Mouse (Mus musculus) megakaryocyte-erythroid progenitor cell, adult 5-6 weeks (primary cell): ENCODE data around the gene Pole4. TPM values are rescaled to one million over a fixed set of nuclear protein-coding genes. Genes with fewer than 3 reads are reported as not detected.
"Not testable (repeated sequence)": the region's sequence is repeated elsewhere in the genome, so short reads cannot be mapped to it uniquely, and the experiment has no call there.

Experiments
- ATAC-seq: replicated peaks from 2 replicates; pipeline ENCODE4 v1.8.0; 2016; ENCODE audit warnings: mild to moderate bottlenecking, inconsistent platforms; ENCODE audit not compliant: severe bottlenecking, poor library complexity, low FRiP score, low TSS enrichment
- total RNA-seq, 2 experiments: library from RNA; stranded (forward) in 1 of 2; stranded (reverse) in 1 of 2; fragments of 200-1000, 215-1000 nt in 1 of 2; fragments of >200 nt in 1 of 2; fragmentation: Nextera tagmentation in 1 of 2; gene quantifications; 2 replicates each; pipeline ENCODE4 v1.2.3; 2014 to 2017

The Pole4 gene
- total RNA-seq, 2 experiments from 2014 or later = 38.8 to 66.7 TPM

DNA sequence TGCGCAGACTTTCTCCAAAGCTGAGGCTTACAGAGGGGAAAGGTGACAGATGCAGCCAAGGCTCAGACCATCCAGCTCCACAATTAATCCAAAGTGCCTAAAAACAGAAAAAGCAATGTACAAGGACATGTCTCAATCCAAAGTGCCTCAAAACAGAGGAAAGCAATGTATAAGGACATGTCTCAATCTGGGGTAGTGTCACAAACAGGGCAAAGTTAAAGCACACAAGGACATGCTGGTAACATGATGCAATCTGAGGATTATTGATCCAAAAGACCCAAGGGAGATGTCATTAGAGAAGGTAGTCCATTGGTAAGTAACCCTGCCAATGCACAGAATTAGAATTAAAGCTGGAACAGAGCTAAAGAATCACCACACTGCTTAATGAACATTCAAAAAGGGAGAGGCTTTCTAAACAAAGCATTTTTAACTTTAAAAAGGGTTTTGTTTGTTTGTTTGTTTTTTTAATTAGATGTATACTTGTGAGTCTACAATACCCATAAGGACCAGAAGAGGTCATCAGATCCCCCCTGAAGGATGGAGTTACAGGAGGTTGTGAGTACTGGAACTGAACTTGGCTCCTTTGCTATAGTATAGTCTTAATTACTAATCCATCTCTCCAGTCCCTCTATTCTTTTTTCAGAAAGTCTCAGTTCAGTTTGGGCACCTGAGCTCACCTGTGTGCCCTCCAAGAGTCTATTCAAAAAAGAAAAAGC is 57.1 kb downstream of the Pole4 start:
- ATAC-seq = no peak

DNA sequence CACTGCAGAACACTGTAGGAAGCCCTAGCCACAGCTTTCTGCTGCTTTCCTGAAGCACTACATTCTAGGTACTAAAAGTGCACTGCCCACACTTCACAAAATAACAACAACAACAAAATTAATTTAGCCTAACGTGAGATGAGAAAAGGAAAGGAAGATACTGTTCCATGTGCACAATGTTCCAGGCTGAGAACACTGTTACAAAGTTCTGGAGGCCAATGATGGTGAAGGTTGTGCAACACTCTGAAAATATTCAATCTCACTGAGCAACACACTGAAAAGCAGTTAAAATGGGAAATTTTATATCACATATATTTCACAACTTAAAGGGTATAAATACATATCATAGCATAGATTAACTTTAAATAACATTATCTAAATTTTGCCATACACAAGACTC is 58.2 kb downstream of the Pole4 start:
- ATAC-seq = no peak

DNA sequence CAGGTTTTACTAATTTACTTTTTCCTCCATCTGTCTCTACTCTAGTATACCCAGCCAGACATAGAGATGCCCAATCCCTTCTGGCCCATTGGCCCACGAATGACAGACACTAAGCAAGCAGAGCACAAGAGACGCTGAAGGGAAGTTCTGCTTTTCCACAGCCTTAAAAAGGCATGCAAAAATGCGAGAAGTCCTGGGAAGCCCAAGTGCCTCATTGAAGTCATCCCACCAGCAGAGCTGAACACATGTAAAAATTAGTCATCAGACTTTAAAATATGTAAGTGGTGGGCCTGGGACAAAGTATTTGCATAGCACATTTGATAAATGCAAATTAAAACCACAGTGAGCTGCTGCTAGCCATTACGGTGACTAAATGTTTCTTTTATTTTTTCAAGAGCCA is 65.1 kb downstream of the Pole4 start:
- ATAC-seq = no peak

DNA sequence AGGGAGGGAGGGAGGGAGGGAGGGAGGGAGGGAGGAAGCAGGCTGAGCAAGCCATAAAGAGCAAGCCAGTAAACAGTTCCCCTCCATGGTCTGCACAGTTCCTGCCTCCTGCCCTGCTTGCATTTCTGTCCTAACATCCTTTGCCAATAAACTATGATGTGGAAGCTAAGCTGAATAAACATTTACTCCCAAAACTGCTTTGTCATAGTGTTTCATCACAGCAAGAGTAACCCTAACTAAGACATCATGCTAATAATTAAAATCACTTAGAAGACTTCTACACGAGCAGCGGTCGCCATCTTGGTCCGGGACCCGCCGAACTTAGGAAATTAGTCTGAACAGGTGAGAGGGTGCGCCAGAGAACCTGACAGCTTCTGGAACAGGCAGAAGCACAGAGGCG is 79.8 kb downstream of the Pole4 start:
- ATAC-seq = not testable (repeated sequence)

DNA sequence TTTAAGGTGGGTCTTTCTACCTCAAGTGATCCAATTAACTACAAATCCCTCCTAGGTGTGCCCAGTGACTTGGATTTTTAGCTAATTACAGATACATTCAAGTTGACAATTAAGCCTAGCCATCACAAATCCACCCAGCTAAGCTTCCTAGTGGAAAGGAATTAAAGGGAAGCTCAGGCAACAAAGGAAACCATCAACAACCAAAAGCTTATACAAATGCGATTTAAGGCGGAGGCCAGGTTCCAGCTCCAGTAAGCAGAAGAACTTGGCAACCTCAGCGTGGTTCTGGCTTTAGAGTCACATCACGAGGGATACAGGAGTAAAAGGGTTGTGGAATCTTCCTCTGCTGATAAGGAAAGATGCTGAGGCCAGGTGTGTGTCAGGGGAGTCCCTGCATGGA is 92.0 kb downstream of the Pole4 start:
- ATAC-seq = no peak

DNA sequence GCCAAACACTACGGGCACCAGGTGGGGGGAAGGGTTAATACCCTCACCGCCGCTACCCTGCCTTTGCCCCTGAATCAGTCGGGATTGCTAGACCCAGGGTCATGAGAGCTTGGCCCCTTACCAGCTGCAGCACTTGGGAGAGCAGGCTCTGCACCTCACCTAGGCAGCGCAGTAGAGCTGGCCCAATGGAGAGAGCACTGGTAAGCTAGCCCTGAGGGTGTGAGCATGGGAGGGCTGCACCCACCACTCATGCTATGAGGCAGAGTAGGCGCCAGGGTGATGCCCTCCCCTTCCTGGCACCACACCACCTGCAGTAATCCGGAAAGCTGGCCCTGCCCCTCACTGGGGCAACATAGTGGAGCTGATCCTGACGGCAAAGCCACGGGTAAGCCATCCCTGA is 94.1 kb downstream of the Pole4 start:
- no peak for ATAC-seq

DNA sequence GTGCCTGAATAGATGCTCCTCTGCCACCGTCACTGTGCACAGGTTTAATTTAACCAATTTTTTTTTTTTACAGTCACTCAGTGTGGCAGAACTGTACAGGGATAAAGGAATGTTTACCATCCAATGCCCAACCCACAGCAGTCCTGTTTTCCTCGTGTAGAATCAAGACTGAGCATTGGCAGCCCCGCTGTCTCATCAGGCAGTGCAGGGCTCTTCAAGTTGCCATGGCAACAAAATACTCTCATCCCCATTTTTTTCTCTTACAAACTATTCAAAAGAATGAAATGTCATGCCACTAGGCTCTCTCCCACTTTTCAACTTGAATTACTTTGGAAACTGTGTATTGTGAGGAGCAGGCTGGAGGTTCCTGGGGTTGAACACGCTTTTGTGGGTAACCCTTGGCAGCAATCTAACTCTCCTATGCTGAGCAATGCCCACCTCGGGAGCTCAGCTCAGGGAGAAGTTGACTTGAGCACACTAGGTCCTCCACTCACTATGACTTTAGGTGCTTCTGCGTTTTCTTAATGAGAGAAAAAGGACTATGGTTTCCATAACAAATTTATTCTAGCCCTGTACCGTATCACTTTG is 95.7 kb downstream of the Pole4 start:
- no peak for ATAC-seq

DNA sequence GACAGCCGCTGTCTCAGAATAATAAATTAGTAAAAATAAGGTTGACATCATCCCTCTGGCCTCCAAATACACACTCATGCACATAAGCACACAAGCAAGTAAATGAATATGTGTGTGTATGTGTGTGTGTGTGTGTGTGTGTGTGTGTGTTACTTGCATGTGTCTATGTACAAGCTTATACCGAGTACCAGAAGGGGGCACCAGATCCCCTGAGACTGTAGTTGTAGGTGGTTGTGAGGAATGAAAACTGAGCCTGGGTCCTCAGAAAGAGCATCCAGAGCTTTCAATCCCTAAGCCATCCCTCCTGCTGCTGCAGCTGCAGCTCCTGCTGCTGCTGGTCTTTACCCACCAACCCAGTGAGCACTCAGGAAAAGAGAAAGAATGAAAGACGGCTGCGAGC is 96.4 kb downstream of the Pole4 start:
- no peak for ATAC-seq

DNA sequence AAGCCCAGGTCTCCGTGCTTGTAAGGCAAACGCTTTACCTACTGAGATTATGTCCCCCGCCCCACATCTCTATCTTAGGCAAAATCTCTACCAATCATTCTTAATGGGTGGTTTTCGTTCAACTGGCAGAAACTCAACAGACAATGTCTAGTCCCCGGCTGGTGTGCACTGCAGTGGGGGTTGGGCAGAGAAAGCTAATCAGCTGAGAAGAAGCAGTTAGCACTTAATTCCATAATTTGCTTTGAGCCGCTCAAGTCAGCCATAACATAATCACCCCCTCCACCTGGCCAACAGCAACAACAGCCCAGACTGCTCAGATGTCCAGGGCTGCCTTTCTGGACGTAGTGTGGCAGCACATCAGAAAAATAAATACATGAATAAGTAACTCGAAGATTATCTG is 100.4 kb downstream of the Pole4 start:
- no peak for ATAC-seq

DNA sequence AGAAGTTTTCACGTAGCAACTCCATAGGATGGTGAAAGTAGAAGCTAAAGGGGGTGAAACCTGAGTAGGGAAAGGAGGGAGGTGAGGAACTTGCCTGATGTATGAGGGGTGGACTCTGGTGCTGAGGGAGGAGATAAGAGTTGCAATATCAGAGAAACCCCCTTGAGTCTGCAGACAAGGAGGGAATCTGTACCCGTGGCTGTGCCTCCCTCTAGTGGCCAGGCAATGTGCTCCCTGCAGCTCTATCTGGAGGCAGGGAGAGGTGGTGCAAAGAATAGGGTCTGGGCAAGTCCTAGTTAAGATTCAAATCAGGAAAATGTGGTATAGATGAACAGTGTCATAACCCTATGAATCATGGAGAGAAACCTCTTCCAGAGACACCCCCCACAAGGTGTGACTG is 101.5 kb downstream of the Pole4 start:
- peak; percentile 68 for ATAC-seq

DNA sequence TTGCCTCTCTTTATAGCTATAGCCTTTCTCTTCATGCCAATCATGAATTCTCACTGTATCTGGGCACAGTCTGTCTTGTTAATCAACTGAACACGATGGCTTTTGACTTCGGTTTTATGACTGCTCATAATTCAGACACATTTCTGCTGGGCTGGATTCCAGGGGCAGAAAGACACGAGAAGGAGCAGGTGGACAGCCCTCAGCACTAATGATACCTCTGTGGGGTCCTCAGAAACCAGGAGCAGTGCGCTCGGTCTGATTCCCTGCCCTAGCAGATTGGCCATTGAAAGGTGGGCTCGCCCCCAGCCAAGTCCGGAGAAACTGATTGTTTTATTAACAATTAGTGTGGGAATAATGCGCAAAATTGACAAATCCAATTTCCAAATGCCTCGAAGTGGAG is 101.9 kb downstream of the Pole4 start:
- no peak for ATAC-seq

DNA sequence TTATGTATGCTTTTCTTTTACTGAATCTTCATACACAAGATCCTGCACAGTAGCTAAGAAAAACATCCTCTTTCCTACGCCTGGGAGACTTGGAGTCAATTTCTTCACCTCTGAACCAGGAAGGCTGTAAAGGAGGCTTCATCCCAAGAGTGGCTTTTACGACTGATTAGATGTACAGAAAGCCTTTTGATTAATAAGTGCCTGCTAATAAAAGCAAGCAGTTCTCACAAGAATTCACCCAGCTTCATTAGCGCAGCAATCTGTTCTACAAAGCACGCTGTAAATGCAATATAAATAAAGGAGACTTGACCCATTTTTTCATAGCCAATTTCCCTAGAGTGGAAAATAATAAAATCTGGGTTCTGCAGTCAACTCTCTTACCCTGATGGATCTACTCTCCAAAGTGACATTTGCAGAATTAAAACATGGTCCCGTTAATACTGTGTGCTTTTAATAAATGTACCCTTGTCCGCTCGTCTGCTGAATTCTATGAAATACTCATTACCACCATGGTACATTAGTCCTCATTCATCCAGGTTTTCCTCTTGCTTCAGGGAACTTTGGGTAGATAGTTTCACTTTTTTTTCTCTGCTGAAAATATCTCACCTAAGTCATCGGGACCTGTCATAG is 109.6 kb downstream of the Pole4 start:
- ATAC-seq = no peak

DNA sequence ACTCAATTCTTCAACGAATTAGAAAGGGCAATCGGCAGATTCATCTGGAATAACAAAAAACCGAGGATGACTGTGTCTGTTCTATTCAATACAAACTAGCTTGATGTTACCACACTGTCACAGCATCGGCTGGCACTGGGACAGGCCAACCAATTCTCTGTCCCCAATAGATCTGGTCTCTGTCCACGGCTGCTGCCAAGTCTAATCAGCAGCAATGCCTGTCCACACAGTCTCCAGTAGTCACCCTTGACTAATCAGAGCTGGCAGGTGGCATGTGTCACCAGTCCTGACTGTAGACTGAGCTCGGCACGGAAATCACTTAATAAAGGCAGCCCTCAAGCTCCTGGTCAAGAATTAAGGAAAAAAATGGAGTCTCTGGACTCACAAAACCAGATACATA is 115.8 kb downstream of the Pole4 start:
- ATAC-seq = no peak

DNA sequence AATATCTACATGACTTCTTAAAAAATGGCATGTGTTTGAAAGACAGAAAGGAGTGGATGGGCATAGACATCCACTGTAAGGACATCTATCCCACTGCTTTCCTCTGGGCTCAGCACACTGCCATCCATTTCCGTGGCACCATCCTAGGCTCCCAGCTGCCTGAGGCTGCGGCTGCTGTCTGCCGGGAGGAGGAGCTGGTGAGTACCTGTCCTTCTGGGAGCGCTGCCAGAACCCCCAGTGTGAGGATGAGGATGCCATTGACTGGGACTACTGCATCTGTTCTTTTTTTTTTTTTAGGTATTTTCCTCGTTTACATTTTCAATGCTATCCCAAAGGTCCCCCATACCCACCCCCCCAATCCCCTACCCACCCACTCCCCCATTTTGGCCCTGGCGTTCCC is 119.8 kb downstream of the Pole4 start:
- no peak for ATAC-seq

DNA sequence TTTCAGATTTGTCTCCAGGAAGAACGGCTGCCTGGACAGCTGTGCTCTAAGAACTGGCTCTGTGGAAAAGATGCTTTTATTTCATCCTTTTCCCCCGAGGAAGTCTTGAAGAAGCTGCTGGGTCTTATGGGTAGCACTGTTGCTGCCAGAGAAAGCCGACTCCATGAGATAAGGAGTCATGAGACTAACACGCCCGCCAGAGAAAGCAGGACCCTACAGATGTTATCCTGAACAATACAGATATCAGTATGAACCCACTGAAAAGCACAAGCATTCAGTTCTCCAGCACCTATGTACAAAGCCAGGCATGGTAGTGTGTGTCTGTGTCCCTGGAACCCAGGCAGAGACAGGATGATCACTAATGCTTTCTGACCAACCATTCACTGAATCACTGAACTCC is 129.7 kb downstream of the Pole4 start:
- no peak for ATAC-seq

Other genes with a start within 250 kb of the Pole4 start
- 1.4 and 6.8 TPM in 2 replicates for gene Hk2, start 69.1 kb upstream of the Pole4 start, total RNA-seq (2014; fragmentation: Nextera tagmentation)
- gene Hk2, start 69.1 kb upstream of the Pole4 start, total RNA-seq (2017) = 6.5 and 10.6 TPM in 2 replicates
- not detected in 2 replicates for gene Sema4f, start 234.4 kb upstream of the Pole4 start, total RNA-seq (2014; fragmentation: Nextera tagmentation)
- not detected in 2 replicates for gene Sema4f, start 234.4 kb upstream of the Pole4 start, total RNA-seq (2017)
- gene M1ap, start 241.5 kb upstream of the Pole4 start, total RNA-seq (2014; fragmentation: Nextera tagmentation) = 11.4 and 16.2 TPM in 2 replicates
- gene M1ap, start 241.5 kb upstream of the Pole4 start, total RNA-seq (2017) = 7.5 and 10.2 TPM in 2 replicates